Mouse (Mus musculus): ENCODE measurements around the gene Sorbs1. TPM values are rescaled to one million over a fixed set of nuclear protein-coding genes. Genes with fewer than 3 reads are reported as not detected.

Gene Sorbs1
- polyA plus RNA-seq, 1 experiment from 2014 or later: 98.8 TPM

GRCm38 (mm10) chr19:40401213-40401612, 112.4 kb downstream of the Sorbs1 start:
- 80% methylated on average over 7 of the region's 7 CpGs for WGBS
- no peak overlapping the region for H3K4me3 ChIP-seq (replicated peaks; ENCODE audit: low read length)
- H3K9ac ChIP-seq: no peak overlapping the region
- H3K27ac ChIP-seq: no peak overlapping the region
- no peaks in the 10 kb centered on the region for H3K4me1 ChIP-seq (replicated peaks; ENCODE audit: control insufficient read depth, insufficient read depth, low read length)
- no peak for ATAC-seq (ENCODE audit: low FRiP score)
- peaks cover 6% of the 10 kb centered on the region for H3K36me3 ChIP-seq (replicated peaks; ENCODE audit: control insufficient read depth, insufficient read depth)
- no peaks in the 10 kb centered on the region for H3K9me3 ChIP-seq (ENCODE audit: control insufficient read depth, low read length)
- H3K27me3 ChIP-seq (ENCODE audit: control insufficient read depth, insufficient read depth, low read length): no peaks in the 10 kb centered on the region
- no peak for DNase-seq (ENCODE audit: low spot score)
- no peak overlapping the region for H3K4me2 ChIP-seq (replicated peaks)

- no peaks in the 10 kb centered on the region for H3K27me3 ChIP-seq (ENCODE audit: control insufficient read depth, insufficient read depth, low read length)
- H3K4me1 ChIP-seq (replicated peaks; ENCODE audit: control insufficient read depth, insufficient read depth, low read length): no peaks in the 10 kb centered on the region
- no peak overlapping the region for H3K4me3 ChIP-seq (replicated peaks; ENCODE audit: low read length)
- no peak overlapping the region for H3K9ac ChIP-seq
- no peak overlapping the region for H3K4me2 ChIP-seq (replicated peaks)
- peaks cover 6% of the 10 kb centered on the region for H3K36me3 ChIP-seq (replicated peaks; ENCODE audit: control insufficient read depth, insufficient read depth)
- H3K9me3 ChIP-seq (ENCODE audit: control insufficient read depth, low read length): no peaks in the 10 kb centered on the region
- 65% methylated on average over 11 of the region's 11 CpGs for WGBS
- no peak for DNase-seq (ENCODE audit: low spot score)
- no peak for ATAC-seq (ENCODE audit: low FRiP score)
- no peak overlapping the region for H3K27ac ChIP-seq
Observed at GRCm38 (mm10) chr19:40400426-40401030, 113.1 kb downstream of the Sorbs1 start.

- Histone ChIP-seq H3K27me3 (ENCODE audit: control insufficient read depth, insufficient read depth, low read length) (no peaks in the 10 kb centered on the region), H3K4me2 (replicated peaks) (no peak overlapping the region), H3K9me3 (ENCODE audit: control insufficient read depth, low read length) (no peaks in the 10 kb centered on the region), H3K4me3 (replicated peaks; ENCODE audit: low read length) (no peak overlapping the region), H3K27ac (peak overlapping the region; percentile 2; the same call in 1 of the 2 replicates), H3K4me1 (replicated peaks; ENCODE audit: control insufficient read depth, insufficient read depth, low read length) (no peaks in the 10 kb centered on the region), H3K9ac (no peak overlapping the region), H3K36me3 (replicated peaks; ENCODE audit: control insufficient read depth, insufficient read depth) (peaks cover 16% of the 10 kb centered on the region)
- DNase-seq (ENCODE audit: low spot score) (no peak), ATAC-seq (ENCODE audit: low FRiP score) (no peak)
- 54% methylated on average over 14 of the region's 14 CpGs for WGBS
Observed at GRCm38 (mm10) chr19:40395757-40396661, 117.6 kb downstream of the Sorbs1 start.

- Histone ChIP-seq H3K27ac (peak overlapping the region; percentile 44; the same call in 1 of the 2 replicates), H3K4me3 (replicated peaks; ENCODE audit: low read length) (no peak overlapping the region), H3K4me2 (replicated peaks) (no peak overlapping the region), H3K36me3 (replicated peaks; ENCODE audit: control insufficient read depth, insufficient read depth) (peaks cover 16% of the 10 kb centered on the region), H3K9me3 (ENCODE audit: control insufficient read depth, low read length) (no peaks in the 10 kb centered on the region), H3K4me1 (replicated peaks; ENCODE audit: control insufficient read depth, insufficient read depth, low read length) (no peaks in the 10 kb centered on the region), H3K27me3 (ENCODE audit: control insufficient read depth, insufficient read depth, low read length) (no peaks in the 10 kb centered on the region), H3K9ac (no peak overlapping the region)
- DNase-seq (ENCODE audit: low spot score) (no peak), ATAC-seq (ENCODE audit: low FRiP score) (no peak)
- 88% methylated on average over 12 of the region's 12 CpGs for WGBS
Observed at GRCm38 (mm10) chr19:40395321-40395695, 118.3 kb downstream of the Sorbs1 start.

GRCm38 (mm10) chr19:40394555-40395320, 118.8 kb downstream of the Sorbs1 start:
- H3K27me3 ChIP-seq (ENCODE audit: control insufficient read depth, insufficient read depth, low read length): no peaks in the 10 kb centered on the region
- peaks cover 16% of the 10 kb centered on the region for H3K36me3 ChIP-seq (replicated peaks; ENCODE audit: control insufficient read depth, insufficient read depth)
- H3K27ac ChIP-seq: peak overlapping the region; percentile 44; the same call in 1 of the 2 replicates
- DNase-seq (ENCODE audit: low spot score) (no peak), ATAC-seq (ENCODE audit: low FRiP score) (no peak)
- no peak overlapping the region for H3K4me3 ChIP-seq (replicated peaks; ENCODE audit: low read length)
- whole genome bisulfite sequencing: 80% methylated on average over 10 of the region's 10 CpGs
- no peaks in the 10 kb centered on the region for H3K9me3 ChIP-seq (ENCODE audit: control insufficient read depth, low read length)
- H3K4me1 ChIP-seq (replicated peaks; ENCODE audit: control insufficient read depth, insufficient read depth, low read length): no peaks in the 10 kb centered on the region
- H3K4me2 ChIP-seq (replicated peaks): no peak overlapping the region
- no peak overlapping the region for H3K9ac ChIP-seq

- no peak overlapping the region for H3K27ac ChIP-seq
- DNase-seq (ENCODE audit: low spot score) (no peak), ATAC-seq (ENCODE audit: low FRiP score) (0 out of 2 replicates have a peak, but pooled peaks have one; percentile 17)
- H3K4me3 ChIP-seq (replicated peaks; ENCODE audit: low read length): no peak overlapping the region
- peaks cover 10% of the 10 kb centered on the region for H3K36me3 ChIP-seq (replicated peaks; ENCODE audit: control insufficient read depth, insufficient read depth)
- H3K4me2 ChIP-seq (replicated peaks): no peak overlapping the region
- WGBS: 90% methylated on average over 5 of the region's 5 CpGs
- no peaks in the 10 kb centered on the region for H3K9me3 ChIP-seq (ENCODE audit: control insufficient read depth, low read length)
- no peaks in the 10 kb centered on the region for H3K27me3 ChIP-seq (ENCODE audit: control insufficient read depth, insufficient read depth, low read length)
- H3K9ac ChIP-seq: no peak overlapping the region
- H3K4me1 ChIP-seq (replicated peaks; ENCODE audit: control insufficient read depth, insufficient read depth, low read length): no peaks in the 10 kb centered on the region
Observed at GRCm38 (mm10) chr19:40392795-40393392, 120.7 kb downstream of the Sorbs1 start.

- Histone ChIP-seq H3K4me1 (replicated peaks; ENCODE audit: control insufficient read depth, insufficient read depth, low read length) (no peaks in the 10 kb centered on the region), H3K9ac (no peak overlapping the region), H3K4me2 (replicated peaks) (no peak overlapping the region), H3K27me3 (ENCODE audit: control insufficient read depth, insufficient read depth, low read length) (no peaks in the 10 kb centered on the region), H3K27ac (no peak overlapping the region), H3K9me3 (ENCODE audit: control insufficient read depth, low read length) (no peaks in the 10 kb centered on the region), H3K4me3 (replicated peaks; ENCODE audit: low read length) (no peak overlapping the region), H3K36me3 (replicated peaks; ENCODE audit: control insufficient read depth, insufficient read depth) (peaks cover 12% of the 10 kb centered on the region)
- WGBS: 24% methylated on average over 6 of the region's 6 CpGs
- DNase-seq (ENCODE audit: low spot score): peak; percentile 91
- peak; percentile 80; the same call in 1 of the 2 replicates for ATAC-seq (ENCODE audit: low FRiP score)
Observed at GRCm38 (mm10) chr19:40391469-40391868, 122.1 kb downstream of the Sorbs1 start.

GRCm38 (mm10) chr19:40386916-40387315, 126.7 kb downstream of the Sorbs1 start:
- WGBS: 68% methylated on average over 3 of the region's 3 CpGs
- Histone ChIP-seq H3K4me2 (replicated peaks) (no peak overlapping the region), H3K4me3 (replicated peaks; ENCODE audit: low read length) (no peak overlapping the region), H3K9me3 (ENCODE audit: control insufficient read depth, low read length) (no peaks in the 10 kb centered on the region), H3K27me3 (ENCODE audit: control insufficient read depth, insufficient read depth, low read length) (no peaks in the 10 kb centered on the region), H3K9ac (no peak overlapping the region), H3K27ac (no peak overlapping the region), H3K4me1 (replicated peaks; ENCODE audit: control insufficient read depth, insufficient read depth, low read length) (no peaks in the 10 kb centered on the region), H3K36me3 (replicated peaks; ENCODE audit: control insufficient read depth, insufficient read depth) (peaks cover 6% of the 10 kb centered on the region; the same call in 1 of the 2 replicates)
- no peak for DNase-seq (ENCODE audit: low spot score)
- no peak for ATAC-seq (ENCODE audit: low FRiP score)
